Mouse (Mus musculus) heart, postnatal 0 days (tissue): ENCODE data around the gene Grb7. TPM values are rescaled to one million over a fixed set of nuclear protein-coding genes. Genes with fewer than 3 reads are reported as not detected.
A peak's percentile ranks its signal among the peaks of the same experiment; 100 is the strongest.

Experiments used
- ATAC-seq: fragments of 200-750 bp; cut with Nextera tagmentation; 2 replicates; pipeline ENCODE4 v1.8.0; 2017; ENCODE audit warnings: low read depth, moderate number of reproducible peaks, moderate library complexity; ENCODE audit not compliant: insufficient read depth
- DNase-seq: peaks from one replicate; pipeline ENCODE4 v3.0.0-alpha.2; 2016; ENCODE audit warnings: low spot score
- H3K27ac ChIP-seq: fragments of 300-500 bp; sonication (generic); 2 replicates; pipeline ENCODE4 v1.5.1; 2014; ENCODE audit warnings: low read depth, mild to moderate bottlenecking
- H3K27me3 ChIP-seq: fragments of 300-500 bp; sonication (generic); 2 replicates; pipeline ENCODE4 v1.6.1; 2014; ENCODE audit warnings: low read length, mixed read lengths; ENCODE audit not compliant: control insufficient read depth, insufficient read depth
- H3K36me3 ChIP-seq: fragments of 300-500 bp; sonication (generic); replicated peaks from 2 replicates; pipeline ENCODE4 v1.6.1; 2014; ENCODE audit warnings: low read length, mixed read lengths; ENCODE audit not compliant: control insufficient read depth, insufficient read depth
- H3K4me1 ChIP-seq: fragments of 300-500 bp; sonication (generic); 2 replicates; pipeline ENCODE4 v1.6.1; 2014; ENCODE audit warnings: antibody characterized with exemption; ENCODE audit not compliant: control insufficient read depth, insufficient read depth
- H3K4me2 ChIP-seq: fragments of 300-500 bp; sonication (generic); 2 replicates; pipeline ENCODE4 v1.6.1; 2014; ENCODE audit warnings: low read depth, mild to moderate bottlenecking, low read length, moderate library complexity
- H3K4me3 ChIP-seq: fragments of 300-500 bp; sonication (generic); 2 replicates; pipeline ENCODE4 v1.5.1; 2014; ENCODE audit warnings: low read depth, low read length
- H3K9ac ChIP-seq: fragments of 300-500 bp; sonication (generic); replicated peaks from 2 replicates; pipeline ENCODE4 v1.6.1; 2014; ENCODE audit warnings: low read depth, low read length, mixed read lengths
- H3K9me3 ChIP-seq: fragments of 300-500 bp; sonication (generic); replicated peaks from 2 replicates; pipeline ENCODE4 v1.6.1; 2016; ENCODE audit warnings: low read length; ENCODE audit not compliant: control insufficient read depth
- CTCF ChIP-seq: IDR thresholded peaks from 2 replicates; pipeline ENCODE4 v1.5.1; 2016; ENCODE audit warnings: antibody characterized with exemption, control low read depth, low read depth
- EP300 ChIP-seq: IDR thresholded peaks from 2 replicates; pipeline ENCODE4 v1.6.1; 2016; ENCODE audit warnings: antibody characterized with exemption, low read depth
- WGBS: fragments of 180-500 bp; shearing (Covaris S2); extraction: QIAGEN DNeasy Blood & Tissue Kit; methylation state at CpG from one replicate; pipeline ENCODE4 v1.1.7; 2014; 5-methylcytosine and 5-hydroxymethylcytosine counted together
- polyA plus RNA-seq: library from polyadenylated mRNA; unstranded; fragments of >200 nt; fragmentation: Nextera tagmentation; extraction: Ambion mirVana; gene quantifications from 2 replicates; pipeline ENCODE4 v1.2.1, GENCODE M21; 2015
- total RNA-seq: library from RNA; depleted of rRNA; stranded (reverse); fragments of >200 nt; gene quantifications from 2 replicates; pipeline ENCODE4 v1.2.3, GENCODE M21; 2014; ENCODE audit warnings: low replicate concordance

The Grb7 gene
- total and polyA plus RNA-seq, 2 experiments from 2014 or later: 0.15 to 0.92 TPM

DNA sequence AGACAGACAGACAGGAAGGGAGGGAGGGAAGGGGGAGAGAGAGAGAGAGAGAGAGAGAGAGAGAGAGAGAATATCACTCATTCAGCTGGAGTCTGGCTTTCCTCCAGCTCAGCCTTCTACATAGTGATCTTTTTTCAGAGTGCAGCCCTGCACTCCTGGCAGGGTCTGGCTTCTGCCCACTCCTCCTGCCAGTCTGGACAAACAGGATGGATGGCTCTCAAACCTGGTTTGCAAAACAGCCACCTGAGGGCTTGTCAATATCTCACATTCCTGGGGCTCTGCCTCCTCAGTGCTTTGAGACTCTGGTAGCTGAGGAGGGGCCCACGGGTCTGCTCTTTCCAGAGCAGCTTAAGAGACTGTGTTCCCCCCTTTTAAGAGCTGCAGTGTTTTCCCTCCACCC lies 956 bp upstream of the Grb7 start:
- WGBS: 29% methylated on average over 1 of the region's 1 CpGs
- ATAC-seq: no peak
- no peak overlapping the region for H3K4me2 ChIP-seq
- no peaks in the 10 kb centered on the region for H3K9me3 ChIP-seq
- H3K4me1 ChIP-seq: peaks cover 6% of the 10 kb centered on the region; the same call in 1 of the 2 replicates
- TF ChIP-seq CTCF: no peak
- no peak for TF ChIP-seq EP300
- H3K27me3 ChIP-seq: peaks cover 10% of the 10 kb centered on the region; the same call in 1 of the 2 replicates
- no peaks in the 10 kb centered on the region for H3K36me3 ChIP-seq
- H3K9ac ChIP-seq: no peak overlapping the region
- no peak overlapping the region for H3K4me3 ChIP-seq
- H3K27ac ChIP-seq: no peak overlapping the region
- no peak for DNase-seq

DNA sequence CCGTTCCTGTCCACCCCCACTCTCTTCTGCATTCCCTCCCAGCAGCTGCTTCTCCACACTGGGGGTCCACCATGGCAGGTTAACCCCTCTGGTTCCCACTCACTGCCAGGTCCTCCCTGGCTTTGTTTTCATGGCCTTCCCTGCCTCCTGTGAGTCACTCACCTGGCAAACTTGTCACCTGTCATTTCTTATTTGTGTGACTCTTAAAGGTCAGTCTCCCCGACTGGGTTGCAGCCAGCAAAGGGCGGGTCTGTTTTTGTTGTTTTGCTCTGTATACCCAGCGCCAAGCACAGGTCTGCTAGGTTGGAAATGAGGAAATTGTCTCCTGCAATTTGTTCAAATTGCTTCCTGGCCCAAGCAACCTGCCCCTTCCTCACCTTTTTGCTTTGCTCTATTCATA lies 515 bp upstream of the Grb7 start:
- Histone ChIP-seq H3K9me3 (no peaks in the 10 kb centered on the region), H3K4me1 (peaks cover 6% of the 10 kb centered on the region; the same call in 1 of the 2 replicates), H3K27ac (no peak overlapping the region), H3K4me3 (no peak overlapping the region), H3K9ac (no peak overlapping the region), H3K4me2 (no peak overlapping the region), H3K27me3 (peaks cover 13% of the 10 kb centered on the region), H3K36me3 (no peaks in the 10 kb centered on the region)
- 63% methylated on average over 4 of the region's 4 CpGs for WGBS
- TF ChIP-seq CTCF (no peak), EP300 (no peak)
- no peak for DNase-seq
- no peak for ATAC-seq

GRCm38 (mm10) chr11:98446562-98447474 lies 624 bp downstream of the Grb7 start:
- H3K9me3 ChIP-seq: no peaks in the 10 kb centered on the region
- DNase-seq (no peak), ATAC-seq (no peak)
- 6% methylated on average over 31 of the region's 33 CpGs for WGBS
- H3K4me1 ChIP-seq: peaks cover 6% of the 10 kb centered on the region; the same call in 1 of the 2 replicates
- H3K27me3 ChIP-seq: peaks cover 15% of the 10 kb centered on the region
- H3K27ac ChIP-seq: no peak overlapping the region
- H3K4me2 ChIP-seq: peak overlapping the region; percentile 49
- TF ChIP-seq EP300 (no peak), CTCF (no peak)
- H3K36me3 ChIP-seq: no peaks in the 10 kb centered on the region
- H3K4me3 ChIP-seq: 0 out of 2 replicates have a peak overlapping the region, but pooled peaks have one; percentile 10
- no peak overlapping the region for H3K9ac ChIP-seq

DNA sequence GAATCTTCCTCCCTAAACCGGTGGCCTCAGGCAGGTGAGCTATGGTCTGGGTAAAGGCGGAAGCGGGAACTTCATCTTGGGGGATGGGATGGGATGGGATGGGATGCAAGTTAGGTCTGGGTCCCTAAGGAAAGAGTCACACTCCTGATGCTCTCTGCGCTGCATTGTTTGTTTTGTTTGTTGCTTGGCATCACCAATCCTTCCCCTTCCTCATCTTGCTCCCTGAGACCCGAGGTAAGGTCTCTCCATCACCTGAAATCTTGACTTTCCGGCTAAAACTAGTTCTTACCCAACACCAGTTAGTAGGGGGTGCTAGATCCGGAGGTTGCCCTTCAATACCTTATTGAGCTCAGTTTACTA lies 1.3 kb downstream of the Grb7 start:
- ATAC-seq: no peak
- H3K27ac ChIP-seq: no peak overlapping the region
- peaks cover 15% of the 10 kb centered on the region for H3K27me3 ChIP-seq
- TF ChIP-seq EP300 (no peak), CTCF (no peak)
- no peaks in the 10 kb centered on the region for H3K9me3 ChIP-seq
- H3K36me3 ChIP-seq: no peaks in the 10 kb centered on the region
- H3K4me3 ChIP-seq: no peak overlapping the region
- peaks cover 6% of the 10 kb centered on the region; the same call in 1 of the 2 replicates for H3K4me1 ChIP-seq
- no peak overlapping the region for H3K9ac ChIP-seq
- DNase-seq: no peak
- H3K4me2 ChIP-seq: peak overlapping the region; percentile 49
- 28% methylated on average over 7 of the region's 7 CpGs for WGBS

- Histone ChIP-seq H3K4me1 (peaks cover 6% of the 10 kb centered on the region; the same call in 1 of the 2 replicates), H3K27me3 (peaks cover 15% of the 10 kb centered on the region), H3K4me2 (no peak overlapping the region), H3K27ac (no peak overlapping the region), H3K36me3 (no peaks in the 10 kb centered on the region), H3K4me3 (no peak overlapping the region), H3K9me3 (no peaks in the 10 kb centered on the region), H3K9ac (no peak overlapping the region)
- no peak for DNase-seq
- TF ChIP-seq EP300 (no peak), CTCF (no peak)
- ATAC-seq: no peak
- 57% methylated on average over 11 of the region's 13 CpGs for WGBS
Observed at GRCm38 (mm10) chr11:98448191-98448790, 2.1 kb downstream of the Grb7 start.
